Mouse (Mus musculus) spleen, postnatal 4 days (tissue): ENCODE data around the gene Grifin.

Source experiments
- DNase-seq, 2 experiments: peaks; one replicate each; pipeline ENCODE4 v3.0.0; 2022; ENCODE audit warnings: low spot score in 2 of 2

Gene Grifin

GRCm38 (mm10) chr5:140589082-140589774 is 24.4 kb upstream of the Grifin start:
- no peak for DNase-seq

DNA sequence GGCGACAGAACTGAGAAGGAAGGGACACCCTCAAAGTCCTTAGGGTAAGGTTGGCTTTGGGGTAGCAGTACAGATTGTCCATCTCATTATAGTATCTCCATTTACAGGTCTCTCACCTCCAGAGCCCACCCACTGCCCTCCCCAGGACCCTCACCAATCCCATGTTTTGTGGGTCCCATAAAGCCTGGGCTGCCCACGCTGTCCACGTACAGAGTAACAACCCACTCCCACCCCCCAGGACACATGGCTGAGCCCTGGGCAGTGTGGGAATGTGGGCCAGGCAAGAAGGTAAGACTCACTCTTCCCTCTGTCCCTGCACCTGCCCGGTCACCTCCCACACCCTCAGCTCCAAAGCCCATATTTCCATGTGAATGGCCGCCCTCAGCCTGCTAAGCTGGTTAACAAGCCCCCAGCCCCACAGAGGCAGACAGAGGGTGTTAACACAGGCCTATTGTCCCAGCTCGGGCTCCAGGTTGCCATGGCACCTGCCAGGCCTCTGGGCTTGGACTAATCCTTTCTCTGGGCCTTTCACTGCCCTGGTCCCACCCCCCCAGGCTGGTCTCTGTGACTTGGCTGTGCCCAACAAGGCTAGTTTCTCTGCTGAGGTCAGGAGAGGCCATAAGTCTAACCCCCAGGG is 19.0 kb upstream of the Grifin start:
- DNase-seq: no peak

DNA sequence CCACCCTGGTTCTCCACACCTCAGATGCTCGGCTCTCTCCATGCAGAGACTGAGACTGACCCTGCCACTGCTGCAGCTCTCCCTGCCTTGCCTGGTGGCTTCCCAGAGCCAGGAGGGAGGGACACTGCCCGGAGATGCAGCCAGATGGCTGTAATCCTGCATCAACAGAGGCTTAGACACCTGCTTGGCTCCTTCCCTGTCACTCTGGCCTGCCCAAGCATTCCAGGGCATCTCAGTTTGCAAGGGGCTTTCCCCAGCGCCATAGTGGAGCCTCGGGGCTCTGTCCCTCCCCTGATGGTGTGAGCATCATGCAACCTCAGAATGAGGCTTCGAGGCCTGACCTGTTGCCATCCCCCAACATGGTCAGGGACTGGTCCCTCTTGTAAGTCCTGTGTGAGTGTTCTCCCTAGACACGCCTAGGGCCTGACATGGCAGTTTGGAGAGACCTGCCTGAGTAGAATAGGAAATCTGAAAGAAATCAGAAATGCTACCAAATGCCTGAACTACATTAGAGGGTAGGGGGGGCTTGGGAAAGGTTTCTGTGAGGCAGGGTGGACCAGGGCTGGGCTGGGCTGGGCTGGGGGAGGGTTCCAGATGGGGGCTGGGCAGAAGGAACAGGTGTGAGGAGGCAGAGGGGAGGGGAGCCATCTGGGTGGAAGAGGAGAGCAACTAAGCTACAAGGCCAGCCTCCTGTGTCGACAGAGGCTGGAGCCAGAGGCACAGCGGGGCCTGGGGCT is 18.3 kb upstream of the Grifin start:
- DNase-seq: no peak

DNA sequence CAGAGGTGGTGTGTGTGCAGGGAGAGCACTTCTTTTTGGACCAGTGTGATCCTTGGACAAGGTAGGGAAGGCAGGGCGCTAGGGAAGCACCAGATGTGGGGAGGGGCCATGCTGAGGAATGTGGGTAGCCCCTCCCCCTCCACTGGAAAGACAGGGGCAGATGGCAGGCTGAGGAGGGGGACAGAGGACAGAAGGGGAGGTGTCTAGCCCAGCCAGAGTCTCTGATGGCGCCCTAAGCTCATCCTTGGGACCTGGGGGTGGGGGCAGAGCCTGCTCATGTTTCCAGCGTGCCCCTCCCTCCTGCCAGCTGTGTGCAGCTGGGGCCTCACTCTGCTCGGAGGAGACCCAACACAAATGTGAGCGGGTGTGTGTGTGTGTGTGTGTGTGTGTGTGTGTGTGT is 16.7 kb upstream of the Grifin start:
- DNase-seq: no peak

- DNase-seq: no peak
Measured at GRCm38 (mm10) chr5:140579771-140580170, 14.9 kb upstream of the Grifin start.

DNA sequence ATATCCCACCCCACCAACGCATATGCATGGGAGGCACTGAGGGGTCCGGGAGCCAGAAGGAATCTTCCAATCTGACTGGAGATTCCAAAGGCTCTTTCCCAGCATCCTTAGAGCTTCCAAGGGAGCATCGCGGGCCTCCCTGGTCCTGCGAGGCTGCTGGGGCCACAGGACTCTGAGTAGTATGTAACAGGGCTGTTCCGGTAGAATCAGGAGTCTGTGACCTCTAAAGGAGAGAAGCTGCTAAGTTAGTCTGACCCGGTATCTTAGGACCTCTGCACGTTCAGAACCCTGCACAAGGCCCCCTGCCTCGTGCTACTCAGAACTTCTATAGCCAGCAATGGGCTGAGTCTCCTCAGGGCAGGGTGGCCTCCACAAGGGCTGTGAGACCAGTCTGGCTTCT is 14.3 kb upstream of the Grifin start:
- DNase-seq: no peak

- DNase-seq: no peak
Measured at GRCm38 (mm10) chr5:140575381-140575866, 10.6 kb upstream of the Grifin start.

DNA sequence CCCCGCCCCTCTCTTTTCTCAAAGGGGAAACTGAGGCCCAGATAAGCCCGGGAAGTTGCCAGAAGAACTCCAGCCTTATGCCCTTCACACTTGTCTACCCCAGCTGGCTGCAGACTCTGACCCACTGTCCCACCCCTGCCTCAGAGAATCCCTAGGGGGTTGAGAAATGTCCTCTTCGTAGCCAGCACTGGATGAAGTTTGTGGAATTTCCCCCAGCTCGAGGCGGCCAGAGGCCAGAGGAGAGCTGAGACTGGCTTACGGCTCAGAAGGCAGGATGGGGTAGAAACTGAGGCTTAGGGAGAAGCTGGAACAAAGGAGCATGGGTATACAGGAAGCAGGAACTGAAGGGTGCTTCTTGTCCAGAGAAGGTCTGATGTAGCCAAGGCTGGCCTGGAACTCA is 7.7 kb upstream of the Grifin start:
- DNase-seq: no peak

- DNase-seq: no peak
Measured at GRCm38 (mm10) chr5:140571673-140572072, 6.8 kb upstream of the Grifin start.

GRCm38 (mm10) chr5:140571201-140571600 is 6.3 kb upstream of the Grifin start:
- DNase-seq: no peak

DNA sequence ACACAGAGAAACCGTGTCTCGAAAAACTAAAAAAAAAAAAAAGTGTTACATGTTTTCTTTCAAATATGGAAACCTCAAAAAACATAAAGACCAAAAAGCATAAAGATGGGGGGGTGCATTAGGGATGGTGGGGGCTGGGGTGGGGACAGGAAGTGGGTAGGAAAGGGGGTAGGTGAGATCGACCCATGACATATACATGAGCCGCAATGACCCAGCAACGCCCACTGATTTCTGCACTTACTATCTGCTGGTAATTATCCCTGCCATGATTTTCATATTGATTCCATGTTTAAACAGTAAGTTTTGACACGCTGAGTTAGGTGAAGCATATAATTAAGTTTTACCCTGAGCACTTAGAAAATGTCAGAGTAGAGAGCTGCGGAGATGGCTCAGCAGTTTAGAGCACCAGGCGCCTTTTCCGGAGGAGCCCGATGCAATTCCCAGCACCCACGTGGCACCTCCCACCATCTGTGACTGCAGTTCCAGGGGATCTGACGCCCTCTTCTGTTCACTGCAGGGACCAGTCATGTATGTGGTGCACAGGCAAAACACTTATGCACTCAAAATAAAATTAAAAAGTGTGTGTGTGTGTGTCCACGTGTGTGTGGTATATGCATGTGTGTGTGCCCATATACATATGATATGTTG is 5.5 kb upstream of the Grifin start:
- DNase-seq: no peak

- DNase-seq: no peak
Measured at GRCm38 (mm10) chr5:140569032-140569595, 4.2 kb upstream of the Grifin start.

DNA sequence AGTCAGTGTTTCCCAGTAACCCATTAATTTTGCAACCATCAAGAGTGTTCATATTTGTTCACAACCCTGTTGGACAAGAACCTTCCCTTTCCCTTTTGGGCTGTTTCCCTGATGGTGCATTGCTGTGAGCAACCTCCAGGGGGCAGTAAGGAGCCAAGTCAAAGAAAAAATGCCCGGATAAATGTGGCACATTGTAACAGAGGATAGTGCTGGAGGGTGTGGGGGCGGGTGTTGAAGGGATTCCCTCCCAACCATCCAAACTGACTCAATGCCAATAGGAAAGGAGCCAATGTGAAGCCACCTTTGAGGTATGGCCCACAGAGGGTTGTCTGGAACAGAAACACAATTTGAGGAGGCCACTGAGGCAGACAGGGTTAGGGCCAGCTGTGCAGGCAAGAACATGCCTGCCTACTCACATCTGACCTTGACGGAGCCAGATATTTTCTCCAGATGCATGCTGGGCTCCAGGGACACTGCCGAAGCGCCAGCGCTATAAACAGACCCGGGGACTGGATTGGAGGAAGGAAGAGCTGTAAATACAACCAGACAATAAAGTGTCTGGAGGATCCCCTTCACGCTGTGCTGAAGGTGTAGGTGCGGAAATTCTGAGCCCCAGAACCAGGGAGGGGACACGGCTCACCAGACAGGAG is 3.6 kb upstream of the Grifin start:
- DNase-seq: peak; percentile 68 to 88

DNA sequence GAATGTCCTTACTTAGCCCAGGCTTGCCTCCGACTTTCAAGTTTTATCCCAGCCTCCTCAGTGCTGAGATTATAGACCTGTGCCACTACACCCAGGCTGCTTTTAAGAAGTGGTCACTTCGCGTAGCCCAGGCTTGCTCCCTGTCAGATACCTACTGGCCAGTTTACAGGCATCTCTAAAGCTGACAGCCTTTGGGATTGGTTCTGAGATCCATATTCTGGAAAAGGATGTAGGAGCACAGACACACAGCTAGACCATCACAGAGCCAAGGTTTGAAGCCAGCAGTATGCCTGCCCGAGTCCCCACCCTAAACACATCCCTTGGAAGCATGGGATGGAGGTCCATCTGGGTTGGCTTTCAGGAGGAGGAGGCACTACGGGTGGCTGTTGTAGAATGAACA is 2.9 kb upstream of the Grifin start:
- no peak for DNase-seq

- DNase-seq: peak; percentile 85 to 90
Measured at GRCm38 (mm10) chr5:140567321-140567720, 2.5 kb upstream of the Grifin start.

DNA sequence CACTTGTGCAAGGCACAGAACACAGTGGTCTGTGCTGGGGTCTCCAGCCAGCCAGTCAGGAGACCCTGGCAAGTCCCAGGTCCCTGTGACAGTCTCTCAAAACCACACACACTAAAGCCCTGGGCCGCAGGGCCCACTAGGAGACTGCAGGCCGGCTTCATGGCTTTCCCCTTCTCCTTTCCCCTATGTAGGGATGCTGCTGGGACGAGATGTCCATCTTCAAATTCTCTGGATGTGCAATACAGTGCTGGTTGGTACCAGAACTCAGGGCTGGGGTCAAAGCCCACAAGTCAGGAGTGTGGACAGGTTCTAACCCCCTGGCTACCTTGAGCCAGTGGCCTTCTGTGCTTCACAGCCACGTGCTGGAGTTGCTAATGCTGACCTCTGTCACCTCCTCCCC is 1.4 kb upstream of the Grifin start:
- DNase-seq: no peak

DNA sequence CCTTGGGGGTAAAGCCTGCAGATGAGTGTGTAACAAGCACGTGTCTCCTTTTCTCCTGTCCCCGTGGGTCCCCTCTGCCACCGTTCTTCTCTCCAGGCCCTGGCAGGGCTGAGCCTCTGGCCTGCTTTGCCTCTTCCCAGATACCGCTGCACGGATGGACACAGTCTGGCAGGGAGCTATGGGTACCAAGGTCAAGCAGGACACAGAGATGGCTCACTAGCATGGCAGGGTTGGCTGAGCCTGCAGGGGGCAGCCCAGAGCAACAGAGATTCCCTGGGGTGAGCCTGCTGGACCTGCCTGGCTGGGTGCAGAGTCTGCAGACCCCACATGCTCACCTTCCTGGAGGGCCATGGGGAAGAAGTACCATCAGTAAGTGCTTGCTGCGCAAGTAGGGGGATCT is 985 bp upstream of the Grifin start:
- peak; percentile 66 to 85 for DNase-seq

DNA sequence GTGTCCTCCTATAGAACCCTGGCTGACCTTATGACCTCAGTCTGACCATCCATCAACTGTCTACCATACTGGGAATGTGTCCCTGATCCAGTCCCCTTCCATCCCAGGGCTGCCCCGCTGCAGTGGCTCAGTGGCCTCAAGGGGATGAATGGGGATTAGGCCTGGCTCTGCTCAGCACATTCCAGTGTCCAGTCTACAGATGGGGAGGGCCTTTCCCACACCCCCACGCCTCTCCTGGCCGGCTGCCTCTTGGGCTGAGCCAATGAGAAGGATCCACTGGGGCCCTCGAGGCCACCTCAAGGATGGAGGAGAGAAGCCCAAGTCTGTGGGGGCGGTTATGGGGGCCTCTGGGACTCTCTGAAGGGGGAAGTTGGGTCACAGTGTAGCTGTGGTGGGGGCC is 580 bp upstream of the Grifin start:
- DNase-seq: peak in 1 of 2 experiments; percentile 32

DNA sequence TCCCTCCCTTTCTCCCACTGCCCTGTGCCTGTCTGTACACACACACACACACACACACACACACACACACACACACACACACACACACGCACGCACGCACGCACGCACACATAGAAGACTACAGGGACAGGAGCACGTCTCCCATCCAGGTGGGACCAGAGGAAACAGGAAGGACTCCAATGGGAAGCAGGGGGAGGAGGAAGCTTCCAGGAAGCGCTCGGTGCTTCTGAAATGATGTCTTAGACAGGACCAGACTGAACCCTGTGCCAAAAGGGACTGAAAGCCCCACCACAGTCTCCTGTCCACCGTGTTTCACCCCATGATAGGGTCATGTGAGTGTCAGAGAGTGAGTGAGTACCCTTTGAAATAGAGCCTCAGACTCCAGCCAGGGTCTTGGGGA is 2.3 kb downstream of the Grifin start:
- no peak for DNase-seq

DNA sequence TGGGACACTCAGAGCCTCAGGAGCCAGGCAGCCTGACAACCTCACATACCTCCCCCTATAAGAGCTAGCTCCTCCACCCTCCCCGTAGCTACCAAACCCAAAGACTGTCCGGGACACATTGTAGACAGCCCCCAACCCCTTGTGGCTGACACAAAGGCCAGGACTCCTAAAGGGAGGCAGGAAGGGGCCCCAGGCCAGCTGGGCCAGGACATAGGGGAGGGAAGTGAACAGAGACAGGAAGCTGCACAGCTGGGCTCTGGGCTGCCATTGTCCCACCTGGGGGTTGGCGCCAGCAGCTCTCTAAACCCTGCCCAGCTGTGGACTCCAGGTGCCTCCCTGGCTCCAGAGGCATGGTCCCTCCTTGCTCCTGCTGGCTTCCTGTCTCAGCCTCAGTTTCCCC is 8.0 kb downstream of the Grifin start:
- DNase-seq: no peak

- no peak for DNase-seq
Measured at GRCm38 (mm10) chr5:140553719-140554118, 11.2 kb downstream of the Grifin start.
